Mouse (Mus musculus) testis, adult 2 months (tissue): ENCODE results near the gene Rbm28. TPM values are rescaled to one million over a fixed set of nuclear protein-coding genes. Genes with fewer than 3 reads are reported as not detected.

ENCODE experiments used
- H3K27ac ChIP-seq: fragments of 200-500 bp; 2 replicates; pipeline ENCODE4 v1.5.1; 2012; ENCODE audit warnings: low read depth, low read length; ENCODE audit not compliant: control insufficient read depth, insufficient read depth
- H3K27me3 ChIP-seq: fragments of 200-500 bp; 2 replicates; pipeline ENCODE4 v1.6.1; 2012; ENCODE audit warnings: mild to moderate bottlenecking, low read length, moderate library complexity; ENCODE audit not compliant: control insufficient read depth, insufficient read depth
- H3K36me3 ChIP-seq: fragments of 200-500 bp; 2 replicates; pipeline ENCODE4 v1.6.1; 2012; ENCODE audit warnings: mild to moderate bottlenecking, low read length; ENCODE audit not compliant: control insufficient read depth, insufficient read depth
- H3K4me1 ChIP-seq: fragments of 200-500 bp; 2 replicates; pipeline ENCODE4 v1.6.1; 2012; ENCODE audit warnings: low read length; ENCODE audit not compliant: control insufficient read depth, insufficient read depth
- H3K4me3 ChIP-seq: fragments of 200-500 bp; 2 replicates; pipeline ENCODE4 v1.5.1; 2012; ENCODE audit warnings: low read depth, mild to moderate bottlenecking, low read length, moderate library complexity, mixed read lengths; ENCODE audit not compliant: control insufficient read depth
- CTCF ChIP-seq: fragments of 200-500 bp; IDR thresholded peaks from 2 replicates; pipeline ENCODE4 v1.5.1; 2012; ENCODE audit warnings: low read depth, mild to moderate bottlenecking, inconsistent platforms, low read length, moderate library complexity; ENCODE audit not compliant: control insufficient read depth, insufficient read depth, insufficient replicate concordance
- POLR2A ChIP-seq: fragments of 200-500 bp; IDR thresholded peaks from 2 replicates; pipeline ENCODE4 v1.6.1; 2012; ENCODE audit warnings: low read depth, mild to moderate bottlenecking, inconsistent platforms, low read length, moderate library complexity; ENCODE audit not compliant: control insufficient read depth
- polyA plus RNA-seq: library from polyadenylated mRNA; depleted of rRNA; stranded (reverse); fragments of >200 nt; gene quantifications from 2 replicates; pipeline ENCODE4 v1.2.3, GENCODE M21; 2012

Gene Rbm28
- polyA plus RNA-seq, 1 experiment = 27.1 TPM

DNA sequence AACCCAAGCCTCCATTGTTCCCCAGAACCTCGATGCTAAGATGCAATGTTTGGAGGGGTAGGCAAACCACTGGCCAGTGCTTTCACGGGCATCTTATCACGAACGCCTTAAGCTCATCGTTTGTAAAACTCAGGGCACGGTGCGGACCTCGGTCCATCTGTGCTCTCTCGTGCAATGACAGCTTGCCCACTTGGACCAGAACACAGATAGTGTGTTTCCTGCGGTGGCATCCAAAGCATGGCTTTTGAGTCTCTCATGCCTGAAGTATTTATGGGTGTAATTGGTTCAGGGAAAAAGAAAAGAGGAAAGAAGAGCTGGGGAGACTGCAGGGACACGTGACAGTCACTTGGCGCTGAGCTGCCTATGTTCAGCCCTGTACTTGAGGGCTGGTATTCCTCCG, 44.8 kb downstream of the Rbm28 start:
- no peak overlapping the region for H3K4me3 ChIP-seq
- TF ChIP-seq CTCF (no peak), POLR2A (no peak)
- H3K4me1 ChIP-seq = no peaks in the 10 kb centered on the region
- H3K36me3 ChIP-seq = no peaks in the 10 kb centered on the region; the same call in 1 of the 2 replicates
- H3K27ac ChIP-seq = no peak overlapping the region
- H3K27me3 ChIP-seq = no peaks in the 10 kb centered on the region

DNA sequence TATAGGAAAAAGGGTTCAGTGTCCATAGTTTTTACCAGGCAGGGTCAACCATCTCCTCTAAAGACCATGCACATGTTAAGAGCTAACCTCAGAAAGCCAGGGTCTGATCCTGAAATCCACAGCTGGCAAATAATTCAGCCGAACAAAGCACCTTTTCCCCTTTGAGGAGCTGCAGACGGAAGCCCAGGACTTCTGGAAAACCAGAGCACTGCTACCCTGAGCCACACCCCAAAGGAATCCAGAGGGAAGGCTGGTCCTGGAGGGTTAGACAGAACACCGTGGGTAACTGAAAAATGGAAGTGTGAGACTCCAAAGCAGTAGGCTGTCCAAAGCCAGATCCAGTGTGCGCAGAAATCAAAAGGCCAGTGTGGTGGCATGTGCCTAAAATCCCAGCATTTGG, 45.8 kb downstream of the Rbm28 start:
- no peak for TF ChIP-seq CTCF
- TF ChIP-seq POLR2A = no peak
- Histone ChIP-seq H3K4me1 (no peaks in the 10 kb centered on the region), H3K27me3 (no peaks in the 10 kb centered on the region), H3K27ac (no peak overlapping the region), H3K4me3 (no peak overlapping the region), H3K36me3 (no peaks in the 10 kb centered on the region)

DNA sequence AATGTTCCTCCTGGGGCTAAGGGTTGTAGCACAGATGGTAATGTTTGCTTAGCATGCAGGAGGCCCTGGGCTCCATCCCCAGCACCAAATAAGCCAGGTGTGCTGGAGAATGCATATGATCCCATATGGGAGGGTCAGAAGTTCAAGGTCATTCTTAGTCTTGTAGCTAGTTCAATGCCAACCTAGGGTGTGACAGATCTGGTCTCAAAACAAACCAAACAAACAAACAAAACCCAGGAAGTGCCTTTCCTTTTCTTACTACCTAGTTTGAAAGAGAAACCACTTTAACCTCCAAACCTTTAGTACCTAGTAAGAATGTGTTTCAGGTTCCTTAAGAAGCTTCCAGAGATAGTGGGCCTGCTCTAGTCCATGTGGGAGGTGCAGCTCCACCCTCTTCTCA, 46.6 kb downstream of the Rbm28 start:
- H3K27ac ChIP-seq = no peak overlapping the region
- no peaks in the 10 kb centered on the region for H3K4me1 ChIP-seq
- no peak for TF ChIP-seq POLR2A
- no peak for TF ChIP-seq CTCF

GRCm38 (mm10) chr6:29117417-29118104, 47.2 kb downstream of the Rbm28 start:
- H3K4me3 ChIP-seq = no peak overlapping the region; the same call in 1 of the 2 replicates
- H3K4me1 ChIP-seq = no peaks in the 10 kb centered on the region
- no peaks in the 10 kb centered on the region for H3K36me3 ChIP-seq
- H3K27me3 ChIP-seq = no peaks in the 10 kb centered on the region
- TF ChIP-seq CTCF = no peak
- no peak for TF ChIP-seq POLR2A
- H3K27ac ChIP-seq = no peak overlapping the region

More for the DNA sequence above, 46.6 kb downstream of the Rbm28 start:
- Histone ChIP-seq H3K4me3 (no peak overlapping the region), H3K27me3 (no peaks in the 10 kb centered on the region), H3K36me3 (no peaks in the 10 kb centered on the region)

DNA sequence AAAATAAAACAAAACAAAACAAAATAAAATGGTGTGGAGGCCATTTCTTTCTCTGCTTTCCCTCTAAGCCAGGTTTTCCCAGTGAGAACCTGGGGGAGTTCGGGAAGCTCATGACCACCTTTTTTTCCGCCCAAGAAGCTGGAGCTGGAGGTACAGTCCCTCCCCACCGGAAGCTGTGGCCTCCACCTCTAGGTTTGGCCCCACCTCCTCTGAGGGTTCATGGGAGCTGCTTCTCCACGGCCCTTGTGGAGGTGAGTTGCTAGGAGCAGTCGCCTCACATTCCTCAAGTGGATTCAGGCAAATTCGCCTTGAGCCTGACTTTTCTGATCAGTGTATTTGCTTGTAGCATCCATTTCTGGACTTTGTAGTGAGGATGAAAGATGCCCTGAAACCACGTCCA, 49.0 kb downstream of the Rbm28 start:
- no peak overlapping the region for H3K27ac ChIP-seq
- no peaks in the 10 kb centered on the region for H3K36me3 ChIP-seq
- H3K4me1 ChIP-seq = no peaks in the 10 kb centered on the region
- H3K27me3 ChIP-seq = no peaks in the 10 kb centered on the region
- no peak overlapping the region for H3K4me3 ChIP-seq
- TF ChIP-seq CTCF (no peak), POLR2A (no peak)

DNA sequence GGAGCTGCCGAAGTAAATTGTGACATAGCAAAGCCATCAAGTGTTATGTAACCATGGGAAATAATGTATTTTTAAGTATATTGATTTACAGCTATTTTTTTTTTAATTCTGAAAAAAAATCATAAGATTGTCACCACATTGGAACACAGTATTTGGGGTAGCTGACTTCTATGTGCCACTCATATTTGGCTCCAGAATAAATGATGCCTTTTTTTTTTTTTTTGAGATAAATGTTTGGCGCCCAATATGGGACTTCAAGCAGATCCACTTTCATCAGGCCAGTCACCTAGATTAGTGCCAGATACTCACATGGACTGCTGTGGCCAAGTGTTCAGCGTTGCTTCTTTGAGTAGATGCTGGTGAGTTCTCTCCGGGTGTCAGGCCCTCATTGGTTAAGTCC, 53.3 kb downstream of the Rbm28 start:
- TF ChIP-seq POLR2A = no peak
- no peak for TF ChIP-seq CTCF
- Histone ChIP-seq H3K27ac (no peak overlapping the region), H3K4me1 (no peaks in the 10 kb centered on the region), H3K27me3 (no peaks in the 10 kb centered on the region), H3K4me3 (no peak overlapping the region), H3K36me3 (no peaks in the 10 kb centered on the region)

DNA sequence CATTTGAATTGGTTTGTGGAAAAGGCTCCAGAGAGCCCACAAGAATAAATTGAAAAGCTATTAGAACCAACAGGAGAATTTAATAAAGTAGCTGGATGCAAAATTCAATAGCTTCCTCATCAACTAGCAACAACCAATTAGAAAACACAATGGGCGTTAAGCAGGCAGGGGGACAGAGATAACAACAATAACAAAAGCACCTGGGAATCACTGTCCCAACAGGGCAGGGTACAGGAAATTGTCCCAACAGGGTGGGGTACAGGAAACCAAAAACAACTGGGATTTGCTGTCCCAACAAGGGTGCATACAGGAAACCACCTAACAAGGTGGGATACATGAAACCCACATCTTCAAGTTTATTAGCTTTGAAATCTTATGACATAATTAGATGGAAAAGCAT, 56.4 kb downstream of the Rbm28 start:
- H3K27me3 ChIP-seq = no peaks in the 10 kb centered on the region
- no peaks in the 10 kb centered on the region for H3K4me1 ChIP-seq
- H3K4me3 ChIP-seq = no peak overlapping the region
- no peaks in the 10 kb centered on the region for H3K36me3 ChIP-seq
- TF ChIP-seq POLR2A = no peak
- TF ChIP-seq CTCF = no peak
- no peak overlapping the region for H3K27ac ChIP-seq

GRCm38 (mm10) chr6:29101248-29101864, 63.5 kb downstream of the Rbm28 start:
- Histone ChIP-seq H3K4me1 (no peaks in the 10 kb centered on the region), H3K27ac (no peak overlapping the region), H3K4me3 (no peak overlapping the region), H3K36me3 (no peaks in the 10 kb centered on the region), H3K27me3 (no peaks in the 10 kb centered on the region)
- TF ChIP-seq POLR2A (no peak), CTCF (no peak)
